Comparison of ENCODE assay signal across 13 mouse cellular contexts in the genomic region with DNA sequence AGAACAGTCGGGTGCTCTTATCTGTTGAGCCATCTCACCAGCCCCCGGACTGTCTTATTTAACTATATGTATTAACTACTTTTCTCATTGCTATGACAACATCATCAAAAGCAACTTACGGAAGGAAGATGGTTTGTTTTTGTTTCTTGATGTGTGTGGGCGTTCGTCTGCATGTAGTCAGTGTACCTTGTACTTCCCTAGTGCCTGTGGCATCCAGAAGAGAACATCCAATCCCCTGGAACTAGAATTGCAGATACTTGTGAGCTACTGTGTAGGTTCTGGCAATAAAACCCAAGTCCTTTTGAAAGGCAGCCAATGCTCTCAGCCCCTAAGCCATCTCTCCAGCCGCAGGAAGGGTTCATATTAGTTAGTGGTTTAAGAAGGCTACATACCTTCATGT.
"Had no signal": no experiment of that assay in that cellular context is flagged by ENCODE, and none has a peak within 500 bp of the region (broad histone marks: within the 10 kb centered on the region; RNA-seq: fewer than 3 reads in every experiment).

No protein-coding gene starts in this region.

- ATAC-seq: hindbrain, embryonic 16.5 days; intestine, embryonic 16.5 days had no signal

- DNase-seq: gastrocnemius, postnatal 14 days; gastrocnemius, postnatal 36 days; heart, adult 18-20 months; heart, postnatal 10 days; heart, postnatal 4 days; kidney, adult 11 months; kidney, adult 2 months; kidney, adult 9 months; kidney, postnatal 14 days; kidney, postnatal 36 days; liver had no signal
